Mouse (Mus musculus) intestine, embryonic 16.5 days (tissue): ENCODE results near the gene Rxra. TPM values are rescaled to one million over a fixed set of nuclear protein-coding genes. Genes with fewer than 3 reads are reported as not detected.
A peak's percentile ranks its signal among the peaks of the same experiment; 100 is the strongest.

ENCODE experiments used
- ATAC-seq: fragments of 200-750 bp; cut with Nextera tagmentation; 2 replicates; pipeline ENCODE4 v1.8.0; 2017; ENCODE audit warnings: moderate TSS enrichment, moderate library complexity
- H3K27ac ChIP-seq: fragments of 300-500 bp; sonication (generic); 2 replicates; pipeline ENCODE4 v1.5.1; 2014; ENCODE audit warnings: mild to moderate bottlenecking, low read length
- H3K27me3 ChIP-seq: fragments of 300-500 bp; sonication (generic); replicated peaks from 2 replicates; pipeline ENCODE4 v1.6.1; 2014; ENCODE audit warnings: low read length, control low read depth, mixed read lengths; ENCODE audit not compliant: control insufficient read depth, insufficient read depth
- H3K36me3 ChIP-seq: fragments of 300-500 bp; sonication (generic); 2 replicates; pipeline ENCODE4 v1.6.1; 2014; ENCODE audit warnings: low read length, control low read depth; ENCODE audit not compliant: control insufficient read depth, insufficient read depth
- H3K4me1 ChIP-seq: fragments of 300-500 bp; sonication (generic); 2 replicates; pipeline ENCODE4 v1.6.1; 2014; ENCODE audit warnings: low read length, control low read depth, mixed read lengths; ENCODE audit not compliant: control insufficient read depth, insufficient read depth
- H3K4me2 ChIP-seq: fragments of 300-500 bp; sonication (generic); 2 replicates; pipeline ENCODE4 v1.6.1; 2014; ENCODE audit warnings: low read depth, low read length, control low read depth
- H3K4me3 ChIP-seq: fragments of 300-500 bp; sonication (generic); 2 replicates; pipeline ENCODE4 v1.5.1; 2014; ENCODE audit warnings: mild to moderate bottlenecking, low read length
- H3K9ac ChIP-seq: fragments of 300-500 bp; sonication (generic); 2 replicates; pipeline ENCODE4 v1.6.1; 2014; ENCODE audit warnings: low read depth, low read length
- H3K9me3 ChIP-seq: fragments of 300-500 bp; sonication (generic); 2 replicates; pipeline ENCODE4 v1.6.1; 2016; ENCODE audit warnings: low read length, control low read depth; ENCODE audit not compliant: control insufficient read depth
- WGBS: fragments of 180-500 bp; shearing (Covaris S2); extraction: QIAGEN DNeasy Blood & Tissue Kit; methylation state at CpG from one replicate; pipeline ENCODE4 v1.1.7; 2014; 5-methylcytosine and 5-hydroxymethylcytosine counted together
- polyA plus RNA-seq: library from polyadenylated mRNA; unstranded; fragments of >200 nt; fragmentation: Nextera tagmentation; extraction: Ambion mirVana; gene quantifications from 2 replicates; pipeline ENCODE4 v1.2.1, GENCODE M21; 2015

Gene Rxra
- polyA plus RNA-seq, 1 experiment from 2014 or later = 9.9 TPM

- Histone ChIP-seq H3K4me2 (no peak overlapping the region), H3K27me3 (no peaks in the 10 kb centered on the region), H3K9me3 (no peaks in the 10 kb centered on the region), H3K27ac (no peak overlapping the region), H3K9ac (no peak overlapping the region), H3K36me3 (peaks cover 14% of the 10 kb centered on the region), H3K4me3 (no peak overlapping the region), H3K4me1 (peaks cover 30% of the 10 kb centered on the region)
- no peak for ATAC-seq
- WGBS = 92% methylated on average over 10 of the region's 10 CpGs
Observed at GRCm38 (mm10) chr2:27761260-27761995, 85.2 kb downstream of the Rxra start.

- no peak overlapping the region for H3K27ac ChIP-seq
- peaks cover 26% of the 10 kb centered on the region for H3K4me1 ChIP-seq
- no peak overlapping the region for H3K4me3 ChIP-seq
- H3K36me3 ChIP-seq = peaks cover 11% of the 10 kb centered on the region
- WGBS = 89% methylated on average over 9 of the region's 9 CpGs
- H3K9ac ChIP-seq = no peak overlapping the region
- no peak overlapping the region for H3K4me2 ChIP-seq
- H3K9me3 ChIP-seq = no peaks in the 10 kb centered on the region
- ATAC-seq = no peak
- no peaks in the 10 kb centered on the region for H3K27me3 ChIP-seq
Observed at GRCm38 (mm10) chr2:27761996-27762340, 85.7 kb downstream of the Rxra start.

- Histone ChIP-seq H3K4me2 (no peak overlapping the region), H3K27me3 (no peaks in the 10 kb centered on the region), H3K4me1 (peaks cover 25% of the 10 kb centered on the region), H3K9ac (no peak overlapping the region), H3K36me3 (peaks cover 11% of the 10 kb centered on the region), H3K4me3 (no peak overlapping the region), H3K9me3 (no peaks in the 10 kb centered on the region), H3K27ac (no peak overlapping the region)
- WGBS = 60% methylated on average over 12 of the region's 12 CpGs
- ATAC-seq = no peak
Observed at GRCm38 (mm10) chr2:27762509-27762908, 86.3 kb downstream of the Rxra start.

- Histone ChIP-seq H3K4me1 (peaks cover 19% of the 10 kb centered on the region), H3K9me3 (no peaks in the 10 kb centered on the region), H3K4me3 (no peak overlapping the region), H3K27ac (no peak overlapping the region), H3K36me3 (peaks cover 11% of the 10 kb centered on the region), H3K9ac (no peak overlapping the region), H3K27me3 (no peaks in the 10 kb centered on the region), H3K4me2 (no peak overlapping the region)
- 70% methylated on average over 14 of the region's 14 CpGs for WGBS
- ATAC-seq = no peak
Observed at GRCm38 (mm10) chr2:27762920-27763780, 86.9 kb downstream of the Rxra start.

DNA sequence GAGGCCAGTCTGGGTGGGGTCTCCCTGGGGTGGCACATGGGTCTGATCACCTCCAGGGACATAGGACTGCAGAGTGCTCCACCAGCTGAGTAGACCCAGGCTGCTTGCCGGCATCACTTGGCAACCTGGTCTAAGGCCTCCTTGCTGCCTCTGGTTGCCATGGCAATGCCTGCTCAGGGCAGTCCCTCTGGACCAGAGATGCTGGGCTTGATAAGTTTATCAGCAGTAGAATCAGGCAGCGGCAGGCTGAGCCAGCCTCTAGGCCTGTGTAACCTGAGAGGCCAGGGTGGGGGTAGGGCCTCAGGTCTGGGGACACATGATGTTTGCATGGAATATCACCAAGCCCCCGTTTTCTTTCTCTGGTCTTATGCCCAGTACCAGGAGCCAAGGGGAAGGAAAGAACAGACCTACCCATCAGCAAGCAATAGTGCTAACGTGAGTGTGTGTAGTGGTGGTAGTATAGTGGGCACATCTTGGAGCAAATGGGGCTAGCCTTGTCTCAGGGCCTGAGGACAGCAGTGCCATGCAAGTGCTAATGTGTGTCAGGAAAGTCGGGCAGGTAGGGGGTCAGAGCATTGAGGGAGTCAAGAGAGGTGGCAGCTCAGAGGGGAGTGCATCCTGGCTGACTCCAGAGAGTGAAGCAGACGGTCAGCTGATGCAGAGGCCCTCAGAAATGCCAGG, 88.2 kb downstream of the Rxra start:
- Histone ChIP-seq H3K27me3 (no peaks in the 10 kb centered on the region), H3K9ac (no peak overlapping the region), H3K4me2 (no peak overlapping the region), H3K4me3 (no peak overlapping the region), H3K9me3 (no peaks in the 10 kb centered on the region), H3K4me1 (peaks cover 6% of the 10 kb centered on the region; the same call in 1 of the 2 replicates), H3K27ac (no peak overlapping the region), H3K36me3 (peaks cover 11% of the 10 kb centered on the region)
- 22% methylated on average over 6 of the region's 6 CpGs for WGBS
- ATAC-seq = peak; percentile 51

- Histone ChIP-seq H3K9ac (no peak overlapping the region), H3K9me3 (no peaks in the 10 kb centered on the region)
Observed at GRCm38 (mm10) chr2:27764937-27765319, 88.7 kb downstream of the Rxra start.

GRCm38 (mm10) chr2:27767773-27768172, 91.5 kb downstream of the Rxra start:
- H3K9me3 ChIP-seq = no peaks in the 10 kb centered on the region
- peaks cover 10% of the 10 kb centered on the region for H3K4me1 ChIP-seq
- H3K27ac ChIP-seq = 0 out of 2 replicates have a peak overlapping the region, but pooled peaks have one; percentile 3
- no peaks in the 10 kb centered on the region for H3K27me3 ChIP-seq
- ATAC-seq = no peak
- no peak overlapping the region for H3K9ac ChIP-seq
- 48% methylated on average over 7 of the region's 7 CpGs for WGBS
- no peaks in the 10 kb centered on the region for H3K36me3 ChIP-seq
- H3K4me3 ChIP-seq = no peak overlapping the region
- no peak overlapping the region for H3K4me2 ChIP-seq

More at GRCm38 (mm10) chr2:27764937-27765319, 88.7 kb downstream of the Rxra start:
- peaks cover 4% of the 10 kb centered on the region; the same call in 1 of the 2 replicates for H3K4me1 ChIP-seq
- H3K36me3 ChIP-seq = peaks cover 6% of the 10 kb centered on the region
- H3K4me3 ChIP-seq = no peak overlapping the region
- ATAC-seq = peak; percentile 62
- H3K4me2 ChIP-seq = no peak overlapping the region
- H3K27ac ChIP-seq = no peak overlapping the region
- 30% methylated on average over 3 of the region's 3 CpGs for WGBS
- H3K27me3 ChIP-seq = no peaks in the 10 kb centered on the region

DNA sequence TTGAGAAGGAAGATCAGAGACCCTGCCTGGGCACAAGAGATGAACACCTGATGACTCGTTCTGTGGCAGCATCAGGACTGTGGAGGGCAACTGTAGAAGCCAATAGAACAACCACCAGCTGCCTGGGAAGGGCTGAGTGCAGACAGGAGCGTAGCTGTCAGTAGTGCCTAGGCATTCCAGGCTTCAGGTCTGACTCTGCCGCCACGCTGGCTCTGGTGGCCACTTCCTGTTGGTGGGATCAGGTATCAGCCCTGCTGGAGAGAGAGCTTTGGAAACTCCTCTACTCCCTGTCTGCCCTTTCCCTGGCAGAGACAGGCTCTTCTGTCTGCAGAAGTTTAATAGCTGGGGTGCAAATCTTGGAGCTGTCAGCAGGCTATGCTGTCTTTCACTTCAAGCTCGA, 93.5 kb downstream of the Rxra start:
- Histone ChIP-seq H3K27ac (no peak overlapping the region), H3K9me3 (no peaks in the 10 kb centered on the region), H3K4me3 (no peak overlapping the region), H3K9ac (no peak overlapping the region), H3K4me2 (no peak overlapping the region), H3K36me3 (no peaks in the 10 kb centered on the region), H3K27me3 (no peaks in the 10 kb centered on the region), H3K4me1 (peaks cover 17% of the 10 kb centered on the region)
- 32% methylated on average over 5 of the region's 5 CpGs for WGBS
- no peak for ATAC-seq

GRCm38 (mm10) chr2:27770205-27770604, 94.0 kb downstream of the Rxra start:
- WGBS = 1% methylated on average over 4 of the region's 4 CpGs
- Histone ChIP-seq H3K4me1 (peaks cover 16% of the 10 kb centered on the region), H3K9ac (no peak overlapping the region), H3K27me3 (no peaks in the 10 kb centered on the region), H3K9me3 (no peaks in the 10 kb centered on the region), H3K4me3 (no peak overlapping the region), H3K36me3 (no peaks in the 10 kb centered on the region), H3K4me2 (no peak overlapping the region), H3K27ac (no peak overlapping the region)
- ATAC-seq = no peak
